Mouse (Mus musculus): Measurements from ENCODE around the gene Ptprb. TPM values are rescaled to one million over a fixed set of nuclear protein-coding genes. Genes with fewer than 3 reads are reported as not detected.

Ptprb gene
- polyA plus RNA-seq, 1 experiment from 2014 or later, result 1.8 TPM

- DNase-seq (ENCODE audit: low spot score), result no peak
- WGBS, result 68% methylated on average over 24 of the region's 24 CpGs
These were observed 142.9 kb downstream of the Ptprb start for GRCm38 (mm10) chr10:116418121-116418726.

GRCm38 (mm10) chr10:116420976-116421375 lies 145.7 kb downstream of the Ptprb start:
- Histone ChIP-seq H3K27ac (replicated peaks; ENCODE audit: low read depth, low read length) (no peak overlapping the region), H3K36me3 (replicated peaks; ENCODE audit: control insufficient read depth, insufficient read depth, low read depth, low read length) (no peaks in the 10 kb centered on the region), H3K4me2 (ENCODE audit: low read depth, low read length) (no peak overlapping the region), H3K4me3 (ENCODE audit: low read depth, low read length) (no peak overlapping the region), H3K4me1 (ENCODE audit: control insufficient read depth, insufficient read depth, low read length) (no peaks in the 10 kb centered on the region), H3K27me3 (ENCODE audit: control insufficient read depth, insufficient read depth, low read length) (no peaks in the 10 kb centered on the region), H3K9ac (replicated peaks; ENCODE audit: low read length) (no peak overlapping the region), H3K9me3 (replicated peaks; ENCODE audit: control insufficient read depth, low read length) (no peaks in the 10 kb centered on the region)
- 88% methylated on average over 6 of the region's 6 CpGs for WGBS
- DNase-seq (ENCODE audit: low spot score) (no peak), ATAC-seq (replicated peaks; ENCODE audit: insufficient number of reproducible peaks, low FRiP score, low TSS enrichment, low read depth) (no peak)

More at GRCm38 (mm10) chr10:116418121-116418726, 142.9 kb downstream of the Ptprb start:
- Histone ChIP-seq H3K27me3 (ENCODE audit: control insufficient read depth, insufficient read depth, low read length) (no peaks in the 10 kb centered on the region), H3K4me1 (ENCODE audit: control insufficient read depth, insufficient read depth, low read length) (no peaks in the 10 kb centered on the region), H3K4me3 (ENCODE audit: low read depth, low read length) (no peak overlapping the region), H3K36me3 (replicated peaks; ENCODE audit: control insufficient read depth, insufficient read depth, low read depth, low read length) (no peaks in the 10 kb centered on the region), H3K9ac (replicated peaks; ENCODE audit: low read length) (no peak overlapping the region), H3K4me2 (ENCODE audit: low read depth, low read length) (no peak overlapping the region), H3K9me3 (replicated peaks; ENCODE audit: control insufficient read depth, low read length) (no peaks in the 10 kb centered on the region), H3K27ac (replicated peaks; ENCODE audit: low read depth, low read length) (no peak overlapping the region)
- ATAC-seq (replicated peaks; ENCODE audit: insufficient number of reproducible peaks, low FRiP score, low TSS enrichment, low read depth), result no peak

- no peak overlapping the region for H3K4me2 ChIP-seq (ENCODE audit: low read depth, low read length)
- 92% methylated on average over 2 of the region's 2 CpGs for WGBS
- no peaks in the 10 kb centered on the region for H3K27me3 ChIP-seq (ENCODE audit: control insufficient read depth, insufficient read depth, low read length)
- H3K9ac ChIP-seq (replicated peaks; ENCODE audit: low read length), result no peak overlapping the region
- DNase-seq (ENCODE audit: low spot score) (no peak), ATAC-seq (replicated peaks; ENCODE audit: insufficient number of reproducible peaks, low FRiP score, low TSS enrichment, low read depth) (no peak)
- H3K4me3 ChIP-seq (ENCODE audit: low read depth, low read length), result no peak overlapping the region
- no peaks in the 10 kb centered on the region for H3K4me1 ChIP-seq (ENCODE audit: control insufficient read depth, insufficient read depth, low read length)
- H3K9me3 ChIP-seq (replicated peaks; ENCODE audit: control insufficient read depth, low read length), result no peaks in the 10 kb centered on the region
- no peak overlapping the region for H3K27ac ChIP-seq (replicated peaks; ENCODE audit: low read depth, low read length)
- H3K36me3 ChIP-seq (replicated peaks; ENCODE audit: control insufficient read depth, insufficient read depth, low read depth, low read length), result no peaks in the 10 kb centered on the region
These were observed 147.2 kb downstream of the Ptprb start for GRCm38 (mm10) chr10:116422551-116422950.

- no peak for ATAC-seq (replicated peaks; ENCODE audit: insufficient number of reproducible peaks, low FRiP score, low TSS enrichment, low read depth)
- H3K36me3 ChIP-seq (replicated peaks; ENCODE audit: control insufficient read depth, insufficient read depth, low read depth, low read length), result no peaks in the 10 kb centered on the region
- no peaks in the 10 kb centered on the region for H3K27me3 ChIP-seq (ENCODE audit: control insufficient read depth, insufficient read depth, low read length)
- no peak overlapping the region for H3K4me2 ChIP-seq (ENCODE audit: low read depth, low read length)
- no peak for DNase-seq (ENCODE audit: low spot score)
- H3K9ac ChIP-seq (replicated peaks; ENCODE audit: low read length), result no peak overlapping the region
- H3K4me1 ChIP-seq (ENCODE audit: control insufficient read depth, insufficient read depth, low read length), result no peaks in the 10 kb centered on the region
- H3K9me3 ChIP-seq (replicated peaks; ENCODE audit: control insufficient read depth, low read length), result no peaks in the 10 kb centered on the region
- 88% methylated on average over 6 of the region's 6 CpGs for WGBS
- H3K27ac ChIP-seq (replicated peaks; ENCODE audit: low read depth, low read length), result no peak overlapping the region
- no peak overlapping the region for H3K4me3 ChIP-seq (ENCODE audit: low read depth, low read length)
These were observed 149.6 kb downstream of the Ptprb start for GRCm38 (mm10) chr10:116424921-116425320.

GRCm38 (mm10) chr10:116426176-116426575 lies 150.9 kb downstream of the Ptprb start:
- DNase-seq (ENCODE audit: low spot score), result no peak
- Histone ChIP-seq H3K9me3 (replicated peaks; ENCODE audit: control insufficient read depth, low read length) (no peaks in the 10 kb centered on the region), H3K4me2 (ENCODE audit: low read depth, low read length) (no peak overlapping the region), H3K36me3 (replicated peaks; ENCODE audit: control insufficient read depth, insufficient read depth, low read depth, low read length) (no peaks in the 10 kb centered on the region), H3K27ac (replicated peaks; ENCODE audit: low read depth, low read length) (no peak overlapping the region), H3K27me3 (ENCODE audit: control insufficient read depth, insufficient read depth, low read length) (no peaks in the 10 kb centered on the region), H3K4me3 (ENCODE audit: low read depth, low read length) (no peak overlapping the region), H3K9ac (replicated peaks; ENCODE audit: low read length) (no peak overlapping the region), H3K4me1 (ENCODE audit: control insufficient read depth, insufficient read depth, low read length) (no peaks in the 10 kb centered on the region)
- ATAC-seq (replicated peaks; ENCODE audit: insufficient number of reproducible peaks, low FRiP score, low TSS enrichment, low read depth), result no peak
- 86% methylated on average over 7 of the region's 7 CpGs for WGBS

- Histone ChIP-seq H3K27me3 (ENCODE audit: control insufficient read depth, insufficient read depth, low read length) (no peaks in the 10 kb centered on the region), H3K27ac (replicated peaks; ENCODE audit: low read depth, low read length) (no peak overlapping the region), H3K9ac (replicated peaks; ENCODE audit: low read length) (no peak overlapping the region), H3K4me3 (ENCODE audit: low read depth, low read length) (no peak overlapping the region), H3K4me2 (ENCODE audit: low read depth, low read length) (no peak overlapping the region), H3K36me3 (replicated peaks; ENCODE audit: control insufficient read depth, insufficient read depth, low read depth, low read length) (no peaks in the 10 kb centered on the region), H3K9me3 (replicated peaks; ENCODE audit: control insufficient read depth, low read length) (no peaks in the 10 kb centered on the region), H3K4me1 (ENCODE audit: control insufficient read depth, insufficient read depth, low read length) (no peaks in the 10 kb centered on the region)
- 93% methylated on average over 26 of the region's 26 CpGs for WGBS
- no peak for ATAC-seq (replicated peaks; ENCODE audit: insufficient number of reproducible peaks, low FRiP score, low TSS enrichment, low read depth)
- no peak for DNase-seq (ENCODE audit: low spot score)
These were observed 152.9 kb downstream of the Ptprb start for GRCm38 (mm10) chr10:116428026-116428780.

GRCm38 (mm10) chr10:116432421-116432820 lies 157.1 kb downstream of the Ptprb start:
- H3K27ac ChIP-seq (replicated peaks; ENCODE audit: low read depth, low read length), result no peak overlapping the region
- no peaks in the 10 kb centered on the region for H3K27me3 ChIP-seq (ENCODE audit: control insufficient read depth, insufficient read depth, low read length)
- no peak overlapping the region for H3K9ac ChIP-seq (replicated peaks; ENCODE audit: low read length)
- H3K36me3 ChIP-seq (replicated peaks; ENCODE audit: control insufficient read depth, insufficient read depth, low read depth, low read length), result no peaks in the 10 kb centered on the region
- H3K4me1 ChIP-seq (ENCODE audit: control insufficient read depth, insufficient read depth, low read length), result no peaks in the 10 kb centered on the region
- H3K9me3 ChIP-seq (replicated peaks; ENCODE audit: control insufficient read depth, low read length), result no peaks in the 10 kb centered on the region
- 88% methylated on average over 7 of the region's 7 CpGs for WGBS
- H3K4me2 ChIP-seq (ENCODE audit: low read depth, low read length), result no peak overlapping the region
- no peak for ATAC-seq (replicated peaks; ENCODE audit: insufficient number of reproducible peaks, low FRiP score, low TSS enrichment, low read depth)
- H3K4me3 ChIP-seq (ENCODE audit: low read depth, low read length), result no peak overlapping the region
- DNase-seq (ENCODE audit: low spot score), result no peak

GRCm38 (mm10) chr10:116435455-116435854 lies 160.1 kb downstream of the Ptprb start:
- no peaks in the 10 kb centered on the region for H3K36me3 ChIP-seq (replicated peaks; ENCODE audit: control insufficient read depth, insufficient read depth, low read depth, low read length)
- H3K4me2 ChIP-seq (ENCODE audit: low read depth, low read length), result no peak overlapping the region
- H3K4me1 ChIP-seq (ENCODE audit: control insufficient read depth, insufficient read depth, low read length), result no peaks in the 10 kb centered on the region
- no peaks in the 10 kb centered on the region for H3K27me3 ChIP-seq (ENCODE audit: control insufficient read depth, insufficient read depth, low read length)
- H3K27ac ChIP-seq (replicated peaks; ENCODE audit: low read depth, low read length), result no peak overlapping the region
- H3K9me3 ChIP-seq (replicated peaks; ENCODE audit: control insufficient read depth, low read length), result no peaks in the 10 kb centered on the region
- no peak overlapping the region for H3K9ac ChIP-seq (replicated peaks; ENCODE audit: low read length)
- no peak overlapping the region for H3K4me3 ChIP-seq (ENCODE audit: low read depth, low read length)
- DNase-seq (ENCODE audit: low spot score) (no peak), ATAC-seq (replicated peaks; ENCODE audit: insufficient number of reproducible peaks, low FRiP score, low TSS enrichment, low read depth) (no peak)
- 88% methylated on average over 12 of the region's 12 CpGs for WGBS

Measured in embryonic facial prominence, embryonic 11.5 days (tissue).